Mouse (Mus musculus): ENCODE measurements around the gene Gm49630.
"Not testable (repeated sequence)": the region's sequence is repeated elsewhere in the genome, so short reads cannot be mapped to it uniquely, and the experiment has no call there.

Gene Gm49630

DNA sequence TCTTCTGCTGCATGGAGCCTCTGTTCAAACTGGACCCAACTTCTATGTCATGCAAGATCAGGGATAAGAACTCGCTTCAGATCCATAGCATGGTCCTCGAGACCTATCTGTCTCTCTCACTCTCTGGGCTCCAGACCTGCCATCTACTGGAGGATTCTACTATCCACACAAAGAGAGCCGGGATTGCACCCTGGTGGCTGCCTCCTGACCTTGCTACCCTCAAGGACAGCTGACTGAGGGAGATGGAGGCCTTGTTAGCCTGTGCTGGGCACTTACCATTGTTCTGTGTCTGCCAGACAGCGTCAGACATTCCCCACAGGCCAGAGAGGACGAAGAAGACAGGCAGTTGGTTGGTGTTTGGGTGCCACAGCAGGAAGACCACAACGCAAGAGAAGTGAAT lies 2.4 kb downstream of the Gm49630 start:
- not testable (repeated sequence) for DNase-seq (ENCODE audit: extremely low read depth, insufficient read length, low spot score)

GRCm38 (mm10) chr17:7366676-7367374 lies 5.0 kb downstream of the Gm49630 start:
- not testable (repeated sequence) for DNase-seq (ENCODE audit: extremely low read depth, insufficient read length, low spot score)

- DNase-seq (ENCODE audit: extremely low read depth, insufficient read length, low spot score), result not testable (repeated sequence)
These were observed 5.5 kb downstream of the Gm49630 start for GRCm38 (mm10) chr17:7366265-7366664.

DNA sequence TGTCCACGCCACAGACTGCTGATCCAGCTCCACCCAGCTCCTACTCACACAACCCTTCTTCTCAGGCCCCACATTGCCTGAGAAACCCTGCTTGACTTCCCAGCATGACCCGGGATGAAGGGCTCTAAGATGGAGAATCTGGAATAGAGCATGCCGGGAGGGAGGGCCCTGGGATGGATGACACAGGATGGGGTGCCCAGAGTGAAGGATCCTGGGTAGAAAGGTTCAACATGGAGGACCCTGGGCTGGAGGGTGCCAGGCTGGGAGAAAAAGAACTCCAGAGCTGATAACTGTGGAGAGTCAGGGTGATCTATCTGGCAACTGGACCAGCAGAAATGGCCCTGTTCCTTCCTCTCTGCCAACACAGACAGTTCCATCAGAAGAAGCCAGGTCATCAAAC lies 6.2 kb downstream of the Gm49630 start:
- not testable (repeated sequence) for DNase-seq (ENCODE audit: extremely low read depth, insufficient read length, low spot score)

GRCm38 (mm10) chr17:7360749-7361465 lies 10.9 kb downstream of the Gm49630 start:
- not testable (repeated sequence) for DNase-seq (ENCODE audit: extremely low read depth, insufficient read length, low spot score)

DNA sequence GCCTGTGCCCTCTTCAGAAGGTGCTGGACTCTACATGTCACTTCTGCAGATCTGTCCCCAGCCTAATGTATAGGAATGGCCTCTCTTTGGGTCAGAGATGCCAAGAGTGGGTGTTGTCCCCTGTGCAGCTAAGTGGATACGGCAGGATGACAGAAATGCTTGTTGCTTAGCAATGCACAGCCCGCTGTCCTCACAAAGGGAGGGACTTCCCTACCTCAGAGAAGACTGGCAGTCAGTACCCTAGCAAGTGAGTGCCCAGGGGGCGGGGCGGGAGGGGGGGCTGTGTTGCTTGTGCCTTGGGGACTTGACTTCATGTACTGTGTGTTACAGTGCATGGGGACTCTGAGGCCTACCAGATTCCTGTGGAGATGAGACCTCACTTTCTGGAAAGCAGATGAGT lies 12.0 kb downstream of the Gm49630 start:
- DNase-seq (ENCODE audit: extremely low read depth, insufficient read length, low spot score), result not testable (repeated sequence)

DNA sequence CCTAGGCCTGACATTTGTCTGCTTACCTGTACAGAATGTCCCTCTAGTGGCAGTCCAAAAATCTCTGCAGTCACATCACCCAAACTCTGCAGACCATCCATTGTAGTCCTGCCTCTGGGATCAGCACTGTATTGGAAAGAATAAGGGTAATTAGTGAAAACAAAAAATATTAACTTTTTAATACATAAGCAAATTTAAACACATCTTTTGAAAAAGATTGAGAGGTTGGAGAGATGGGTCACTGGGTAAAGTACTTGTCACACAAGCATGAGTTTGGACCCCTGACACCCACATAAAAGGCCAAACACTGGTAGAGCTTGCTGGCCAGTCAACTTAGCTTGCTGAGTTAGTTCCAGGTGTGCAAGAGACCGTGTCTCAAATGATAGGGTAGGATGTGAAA lies 19.2 kb downstream of the Gm49630 start, which contains the start of gene Ttll2:
Gene Ttll2 (minus strand): TSS at position 101 of the 400 bp plus-strand sequence.
- not testable (repeated sequence) for DNase-seq (ENCODE audit: extremely low read depth, insufficient read length, low spot score)

DNA sequence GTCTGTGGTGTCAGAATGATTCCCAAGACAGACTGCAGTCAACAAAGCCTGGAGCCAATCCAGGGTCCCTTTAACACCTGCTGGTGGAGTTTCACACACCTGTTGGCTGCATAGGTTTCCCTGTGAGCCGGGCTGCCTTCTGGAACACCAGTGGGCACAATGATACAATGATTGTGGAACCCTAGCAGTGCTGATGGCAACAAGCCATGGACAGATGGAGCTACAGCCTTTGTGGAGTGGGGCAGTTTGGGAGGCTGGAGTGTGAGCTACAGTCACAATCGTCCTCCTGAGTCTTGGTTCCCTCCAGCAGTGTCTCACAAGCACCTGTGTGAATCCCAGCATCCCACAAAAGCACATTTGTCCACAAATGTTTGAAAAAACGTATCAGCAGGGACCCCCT lies 23.0 kb downstream of the Gm49630 start:
- not testable (repeated sequence) for DNase-seq (ENCODE audit: extremely low read depth, insufficient read length, low spot score)

- not testable (repeated sequence) for DNase-seq (ENCODE audit: extremely low read depth, insufficient read length, low spot score)
These were observed 34.4 kb downstream of the Gm49630 start for GRCm38 (mm10) chr17:7337381-7337780.

GRCm38 (mm10) chr17:7332745-7333144 lies 39.0 kb downstream of the Gm49630 start:
- not testable (repeated sequence) for DNase-seq (ENCODE audit: extremely low read depth, insufficient read length, low spot score)

- DNase-seq (ENCODE audit: extremely low read depth, insufficient read length, low spot score), result not testable (repeated sequence)
These were observed 45.4 kb downstream of the Gm49630 start for GRCm38 (mm10) chr17:7326415-7326814.

DNA sequence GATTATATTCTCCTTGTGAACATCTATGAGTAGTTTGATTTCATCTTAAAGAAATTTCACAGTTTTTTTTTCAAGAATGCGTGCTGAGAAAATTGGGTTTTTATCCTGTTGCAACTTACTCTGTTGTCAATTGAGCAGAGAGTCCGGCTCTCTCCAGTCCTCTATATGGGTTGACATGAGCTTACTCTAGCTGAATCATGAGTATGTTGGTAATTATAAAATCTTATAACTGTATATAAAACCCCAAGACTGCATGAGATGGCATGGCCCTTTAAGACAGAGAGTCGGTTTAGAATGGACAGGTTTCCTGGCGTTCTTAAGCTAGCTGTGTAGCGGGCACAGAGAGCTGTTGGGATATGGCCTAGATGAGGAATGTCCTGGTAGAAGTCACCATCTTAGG lies 47.4 kb downstream of the Gm49630 start, which contains the start of gene Tcp10a:
Gene Tcp10a (plus strand): TSS at position 301 of the 400 bp plus-strand sequence.
- not testable (repeated sequence) for DNase-seq (ENCODE audit: extremely low read depth, insufficient read length, low spot score)

GRCm38 (mm10) chr17:7319789-7320188 lies 52.0 kb downstream of the Gm49630 start:
- DNase-seq (ENCODE audit: extremely low read depth, insufficient read length, low spot score), result not testable (repeated sequence)

GRCm38 (mm10) chr17:7315693-7316382 lies 55.9 kb downstream of the Gm49630 start:
- DNase-seq (ENCODE audit: extremely low read depth, insufficient read length, low spot score), result not testable (repeated sequence)

DNA sequence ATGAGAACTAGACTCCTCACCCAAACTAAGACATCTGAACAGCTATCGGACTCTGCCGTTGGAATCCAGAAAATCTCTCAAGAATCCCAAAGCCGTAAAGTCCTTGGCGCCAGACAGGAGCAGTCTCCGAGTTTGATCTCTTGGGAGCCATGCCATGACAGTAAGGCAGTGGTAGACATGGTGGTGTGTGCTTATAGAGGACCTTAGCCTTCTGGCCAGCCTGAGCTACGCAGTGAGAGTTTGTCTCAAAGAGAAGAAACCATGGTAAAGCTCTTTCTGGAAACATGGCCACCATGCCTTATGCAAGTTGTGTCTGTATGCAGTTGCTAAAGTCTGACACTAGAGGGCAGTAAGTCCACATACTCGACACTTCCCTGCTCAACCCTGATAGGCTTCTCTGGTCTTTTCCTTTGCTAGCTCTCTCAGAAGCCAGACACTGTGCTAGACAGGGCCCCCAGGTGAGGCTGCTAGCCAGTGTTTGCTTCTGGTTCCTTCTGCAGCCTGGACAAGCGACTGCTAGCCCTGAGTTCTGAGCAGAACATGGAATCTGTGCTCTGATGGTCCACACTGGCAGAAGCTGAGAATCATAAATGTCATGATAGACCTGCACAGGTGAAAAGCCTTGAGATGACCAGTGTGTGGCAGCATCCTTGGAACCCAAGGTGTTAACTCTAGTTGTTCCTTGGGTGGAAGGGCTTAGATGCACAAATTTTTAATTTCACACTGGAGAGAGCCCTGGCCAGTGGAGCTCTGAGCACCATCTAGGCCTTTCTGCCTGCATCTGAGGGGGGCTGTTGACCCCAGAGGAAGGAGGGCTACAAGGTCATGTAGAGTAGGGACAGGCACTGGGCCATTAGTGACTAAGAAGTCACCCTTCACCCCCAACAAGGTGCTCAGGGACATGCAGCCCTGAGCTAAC lies 65.2 kb downstream of the Gm49630 start:
- not testable (repeated sequence) for DNase-seq (ENCODE audit: extremely low read depth, insufficient read length, low spot score)

Measured in 3134 (cell line).